Mouse (Mus musculus) forebrain, embryonic 12.5 days (tissue): ENCODE measurements around the gene Hdac1. TPM values are rescaled to one million over a fixed set of nuclear protein-coding genes. Genes with fewer than 3 reads are reported as not detected.

Experiments
- ATAC-seq: fragments of 200-750 bp; cut with Nextera tagmentation; 2 replicates; pipeline ENCODE4 v1.8.0; 2017; ENCODE audit warnings: moderate TSS enrichment; ENCODE audit not compliant: low FRiP score
- H3K27ac ChIP-seq: fragments of 300-500 bp; sonication (generic); 2 replicates; pipeline ENCODE4 v1.5.1; 2016; ENCODE audit warnings: mild to moderate bottlenecking
- H3K27me3 ChIP-seq: fragments of 300-500 bp; sonication (generic); 2 replicates; pipeline ENCODE4 v1.6.1; 2016; ENCODE audit warnings: mild to moderate bottlenecking
- H3K36me3 ChIP-seq: fragments of 300-500 bp; sonication (generic); replicated peaks from 2 replicates; pipeline ENCODE4 v1.6.1; 2016; ENCODE audit warnings: mild to moderate bottlenecking
- H3K4me1 ChIP-seq: fragments of 300-500 bp; sonication (generic); 2 replicates; pipeline ENCODE4 v1.6.1; 2016
- H3K4me2 ChIP-seq: fragments of 300-500 bp; sonication (generic); 2 replicates; pipeline ENCODE4 v1.6.1; 2016; ENCODE audit warnings: mild to moderate bottlenecking, moderate library complexity
- H3K4me3 ChIP-seq: fragments of 300-500 bp; sonication (generic); replicated peaks from 2 replicates; pipeline ENCODE4 v1.5.1; 2016; ENCODE audit warnings: mild to moderate bottlenecking
- H3K9ac ChIP-seq: fragments of 300-500 bp; sonication (generic); 2 replicates; pipeline ENCODE4 v1.6.1; 2016; ENCODE audit warnings: mild to moderate bottlenecking
- H3K9me3 ChIP-seq: fragments of 300-500 bp; sonication (generic); 2 replicates; pipeline ENCODE4 v1.6.1; 2016
- WGBS: fragments of 180-500 bp; shearing (Covaris S2); methylation state at CpG from one replicate; pipeline ENCODE4 v1.1.7; 2016; 5-methylcytosine and 5-hydroxymethylcytosine counted together
- polyA plus RNA-seq: library from polyadenylated mRNA; unstranded; fragments of >200 nt; fragmentation: Nextera tagmentation; extraction: Ambion mirVana; gene quantifications from 2 replicates; pipeline ENCODE4 v1.2.1, GENCODE M21; 2016

The Hdac1 gene
- polyA plus RNA-seq, 1 experiment from 2014 or later = 207 TPM

- Histone ChIP-seq H3K27ac (no peak overlapping the region), H3K4me2 (no peak overlapping the region), H3K9ac (no peak overlapping the region), H3K4me1 (no peaks in the 10 kb centered on the region), H3K9me3 (no peaks in the 10 kb centered on the region), H3K27me3 (no peaks in the 10 kb centered on the region), H3K4me3 (no peak overlapping the region), H3K36me3 (peaks cover 90% of the 10 kb centered on the region)
- ATAC-seq = no peak
- WGBS = 94% methylated on average over 5 of the region's 5 CpGs
These were observed 17.2 kb downstream of the Hdac1 start for GRCm38 (mm10) chr4:129525338-129525737.

- H3K36me3 ChIP-seq = peaks cover 78% of the 10 kb centered on the region
- no peak overlapping the region for H3K27ac ChIP-seq
- no peak overlapping the region for H3K9ac ChIP-seq
- peaks cover 19% of the 10 kb centered on the region for H3K4me1 ChIP-seq
- no peaks in the 10 kb centered on the region for H3K27me3 ChIP-seq
- no peaks in the 10 kb centered on the region for H3K9me3 ChIP-seq
- no peak overlapping the region for H3K4me2 ChIP-seq
- ATAC-seq = no peak
- H3K4me3 ChIP-seq = no peak overlapping the region
- 94% methylated on average over 8 of the region's 8 CpGs for WGBS
These were observed 24.0 kb downstream of the Hdac1 start for GRCm38 (mm10) chr4:129518519-129518918.

DNA sequence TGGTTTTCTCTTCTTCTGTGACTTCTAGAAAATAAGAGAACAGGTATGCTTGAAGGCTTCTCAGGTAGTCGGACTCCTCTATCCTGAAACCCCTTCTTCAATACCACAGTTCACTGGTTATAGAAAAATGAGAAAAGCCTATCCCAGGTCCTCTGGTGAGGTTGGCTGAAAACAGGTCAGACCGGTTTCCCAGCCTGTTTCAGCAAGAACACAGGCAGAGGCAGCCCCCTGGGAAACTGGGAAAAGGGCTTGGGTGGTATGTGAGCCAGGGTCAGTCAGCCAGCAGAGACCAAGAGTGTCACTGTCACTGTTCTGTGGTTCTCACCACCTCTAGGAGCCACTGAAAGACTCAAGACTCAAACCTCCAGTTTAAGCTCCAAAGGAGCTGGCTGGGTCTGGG lies 25.6 kb downstream of the Hdac1 start:
- no peak for ATAC-seq
- Histone ChIP-seq H3K9me3 (no peaks in the 10 kb centered on the region), H3K4me1 (peaks cover 29% of the 10 kb centered on the region), H3K36me3 (peaks cover 62% of the 10 kb centered on the region), H3K27me3 (no peaks in the 10 kb centered on the region), H3K4me3 (no peak overlapping the region), H3K27ac (peak overlapping the region; percentile 70; the same call in 1 of the 2 replicates), H3K9ac (peak overlapping the region; percentile 21; the same call in 1 of the 2 replicates), H3K4me2 (no peak overlapping the region)
- 49% methylated on average over 2 of the region's 2 CpGs for WGBS

DNA sequence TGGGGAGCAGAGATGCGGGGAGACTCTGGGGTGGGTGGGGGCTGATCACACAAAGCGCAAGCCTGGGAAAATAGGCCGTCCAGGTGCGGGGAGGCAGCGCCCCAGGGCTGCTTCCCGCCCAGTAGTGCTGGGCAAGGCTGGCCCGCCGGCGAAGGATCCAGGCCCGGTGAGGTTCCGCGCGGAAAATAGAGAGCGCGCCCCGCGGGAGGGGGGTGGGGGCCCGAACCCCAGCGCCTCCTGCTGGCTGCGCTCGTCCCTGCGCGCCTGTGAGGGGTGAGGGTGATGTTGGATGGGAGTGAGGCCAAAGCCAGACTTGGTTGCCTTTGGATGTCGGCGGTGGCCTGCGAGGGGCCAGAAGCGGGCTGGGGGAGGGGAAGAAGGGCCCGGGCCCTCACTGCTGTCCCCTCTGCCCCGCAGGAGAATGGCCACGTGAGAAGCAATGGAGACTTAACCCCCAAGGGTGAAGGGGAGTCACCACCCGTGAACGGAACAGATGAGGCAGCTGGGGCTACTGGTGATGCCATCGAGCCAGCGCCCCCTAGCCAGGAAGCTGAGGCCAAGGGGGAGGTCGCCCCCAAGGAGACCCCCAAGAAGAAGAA lies 28.1 kb downstream of the Hdac1 start:
- WGBS = under 1% methylated on average over 29 of the region's 35 CpGs
- Histone ChIP-seq H3K27ac (peak overlapping the region; percentile 99), H3K9me3 (no peaks in the 10 kb centered on the region), H3K4me1 (peaks cover 48% of the 10 kb centered on the region), H3K9ac (peak overlapping the region; percentile 100), H3K4me3 (peak overlapping the region; percentile 100), H3K36me3 (peaks cover 37% of the 10 kb centered on the region), H3K4me2 (peak overlapping the region; percentile 84), H3K27me3 (no peaks in the 10 kb centered on the region)
- peak; percentile 45 for ATAC-seq

- no peaks in the 10 kb centered on the region for H3K27me3 ChIP-seq
- H3K4me1 ChIP-seq = peaks cover 52% of the 10 kb centered on the region
- no peaks in the 10 kb centered on the region for H3K9me3 ChIP-seq
- peaks cover 37% of the 10 kb centered on the region for H3K36me3 ChIP-seq
- peak overlapping the region; percentile 84 for H3K4me2 ChIP-seq
- peak overlapping the region; percentile 100 for H3K4me3 ChIP-seq
- H3K27ac ChIP-seq = peak overlapping the region; percentile 99
- H3K9ac ChIP-seq = peak overlapping the region; percentile 100
- 0% methylated on average over 33 of the region's 57 CpGs for WGBS
- peak; percentile 40 for ATAC-seq
These were observed 28.6 kb downstream of the Hdac1 start for GRCm38 (mm10) chr4:129513891-129514290.

DNA sequence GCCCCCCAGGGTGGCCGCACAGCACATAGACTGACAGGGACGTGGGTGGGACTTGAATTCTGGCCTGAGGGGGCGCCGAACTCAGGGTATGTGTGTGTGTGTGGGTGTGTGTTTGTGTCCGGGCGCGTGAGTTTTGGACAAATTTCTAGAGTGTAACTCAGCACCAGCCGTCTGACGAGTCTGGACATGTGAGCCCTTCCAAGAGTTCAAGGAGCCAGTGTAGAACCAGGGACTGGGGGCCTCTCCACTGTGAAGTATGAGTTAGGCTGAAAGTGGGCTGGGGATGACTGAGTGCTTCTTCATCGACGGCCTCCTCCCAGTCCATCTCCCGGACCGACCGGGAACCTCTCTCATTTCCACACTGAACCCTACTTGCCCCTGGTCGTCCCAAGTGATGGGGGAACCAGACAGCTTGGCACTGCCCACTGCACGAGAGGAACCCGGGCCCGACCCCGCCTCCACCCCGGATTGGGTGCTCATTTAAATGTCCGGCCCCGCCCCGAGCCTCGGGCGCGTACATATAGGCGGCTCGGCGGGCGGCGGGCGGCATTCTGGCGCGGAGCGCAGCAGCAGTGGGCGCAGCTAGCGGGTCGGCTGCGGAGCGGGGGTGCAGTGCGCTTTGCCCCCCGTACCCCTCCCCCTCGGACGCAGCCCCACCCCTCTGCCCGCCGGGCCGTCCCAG lies 29.3 kb downstream of the Hdac1 start, which contains the start of gene Marcksl1:
Marcksl1 (plus strand) TSS at position 496 of the 682 bp plus-strand sequence.
- peak within 1 kb of the TSS; percentile 100 for H3K4me3 ChIP-seq
- H3K9me3 ChIP-seq = no peaks in the 10 kb centered on the region
- 5% methylated on average over 45 of the region's 47 CpGs for WGBS
- H3K4me1 ChIP-seq = peaks cover 56% of the 10 kb centered on the region
- no peaks in the 10 kb centered on the region for H3K27me3 ChIP-seq
- H3K36me3 ChIP-seq = peaks cover 30% of the 10 kb centered on the region
- peak within 1 kb of the TSS; percentile 99 for H3K27ac ChIP-seq
- H3K4me2 ChIP-seq = peak within 1 kb of the TSS; percentile 84
- peak; percentile 91 for ATAC-seq
- peak within 1 kb of the TSS; percentile 100 for H3K9ac ChIP-seq

DNA sequence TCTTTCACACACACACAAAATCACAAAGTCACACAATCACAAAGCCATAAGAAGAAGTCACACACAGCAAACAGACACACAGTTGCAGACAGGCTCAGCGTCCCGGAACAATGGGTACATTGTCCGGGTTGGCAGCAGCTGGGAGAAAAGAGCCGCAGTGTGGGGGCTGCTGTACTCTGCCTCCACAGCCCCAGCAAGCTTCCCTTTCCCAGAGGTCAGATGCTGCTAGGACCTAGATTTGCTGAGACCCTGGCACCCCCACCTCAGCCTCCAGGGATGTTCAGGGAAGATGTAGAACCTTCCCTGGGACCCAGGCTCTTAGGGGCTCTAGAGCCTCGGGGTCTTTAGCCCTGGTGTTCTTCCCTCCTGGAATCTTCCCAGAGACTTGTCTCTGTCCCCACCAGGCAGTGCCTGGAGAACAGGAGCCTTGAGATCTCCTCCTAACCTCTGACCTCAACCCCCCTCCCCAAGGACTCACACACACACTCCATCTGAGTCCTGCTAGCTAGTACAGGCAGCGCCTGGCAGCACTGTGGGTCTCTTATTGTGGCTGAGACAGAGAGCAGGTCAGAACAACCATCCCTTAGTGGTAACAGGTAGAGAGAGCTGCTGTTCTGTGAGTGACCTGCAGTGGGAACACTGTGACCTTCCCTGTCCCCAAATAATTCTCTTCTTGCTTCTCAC lies 31.0 kb downstream of the Hdac1 start:
- no peak for ATAC-seq
- H3K4me1 ChIP-seq = peaks cover 50% of the 10 kb centered on the region
- no peaks in the 10 kb centered on the region for H3K9me3 ChIP-seq
- peak overlapping the region; percentile 25; the same call in 1 of the 2 replicates for H3K9ac ChIP-seq
- H3K36me3 ChIP-seq = peaks cover 14% of the 10 kb centered on the region
- H3K4me3 ChIP-seq = no peak overlapping the region; the same call in 1 of the 2 replicates
- peak overlapping the region; percentile 59 for H3K27ac ChIP-seq
- WGBS = 9% methylated on average over 6 of the region's 6 CpGs
- peak overlapping the region; percentile 19; the same call in 1 of the 2 replicates for H3K4me2 ChIP-seq
- no peaks in the 10 kb centered on the region for H3K27me3 ChIP-seq

GRCm38 (mm10) chr4:129510723-129511412 lies 31.6 kb downstream of the Hdac1 start:
- no peak overlapping the region for H3K4me2 ChIP-seq
- peak overlapping the region; percentile 25; the same call in 1 of the 2 replicates for H3K9ac ChIP-seq

DNA sequence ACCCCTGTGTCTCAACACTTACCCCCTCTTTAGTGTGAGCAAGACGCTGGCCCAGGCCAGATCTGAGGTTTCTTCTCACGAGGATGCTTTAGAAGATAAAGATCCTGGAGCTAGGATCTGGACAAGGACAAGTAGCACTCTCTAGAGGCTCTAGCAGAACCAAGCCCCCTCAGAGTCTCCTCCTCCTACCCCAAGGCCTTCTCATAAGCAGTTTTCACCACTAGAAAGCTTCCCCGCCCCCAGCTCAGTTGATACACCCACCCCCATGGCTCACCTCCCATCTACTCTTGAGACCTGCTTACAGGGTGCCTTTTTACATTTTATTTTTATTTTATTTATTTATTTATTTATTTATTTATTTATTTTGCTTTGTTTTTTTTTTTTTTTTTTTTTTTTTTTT lies 32.9 kb downstream of the Hdac1 start:
- no peaks in the 10 kb centered on the region for H3K27me3 ChIP-seq
- H3K4me2 ChIP-seq = no peak overlapping the region
- 0 out of 2 replicates have a peak, but pooled peaks cover under 1% of the 10 kb centered on the region for H3K36me3 ChIP-seq
- WGBS = 63% methylated on average over 3 of the region's 3 CpGs
- H3K4me1 ChIP-seq = peaks cover 37% of the 10 kb centered on the region
- no peak overlapping the region for H3K9ac ChIP-seq
- no peaks in the 10 kb centered on the region for H3K9me3 ChIP-seq
- H3K4me3 ChIP-seq = no peak overlapping the region
- ATAC-seq = no peak
- 0 out of 2 replicates have a peak overlapping the region, but pooled peaks have one; percentile 2 for H3K27ac ChIP-seq

More at GRCm38 (mm10) chr4:129510723-129511412, 31.6 kb downstream of the Hdac1 start:
- Histone ChIP-seq H3K9me3 (no peaks in the 10 kb centered on the region), H3K27ac (peak overlapping the region; percentile 59), H3K4me3 (no peak overlapping the region; the same call in 1 of the 2 replicates), H3K36me3 (peaks cover 11% of the 10 kb centered on the region; the same call in 1 of the 2 replicates), H3K27me3 (no peaks in the 10 kb centered on the region), H3K4me1 (peaks cover 47% of the 10 kb centered on the region)
- WGBS = 44% methylated on average over 6 of the region's 6 CpGs
- no peak for ATAC-seq

- Histone ChIP-seq H3K36me3 (no peaks in the 10 kb centered on the region), H3K9me3 (no peaks in the 10 kb centered on the region), H3K9ac (no peak overlapping the region), H3K4me2 (no peak overlapping the region), H3K27me3 (no peaks in the 10 kb centered on the region), H3K4me3 (no peak overlapping the region), H3K27ac (0 out of 2 replicates have a peak overlapping the region, but pooled peaks have one; percentile 2), H3K4me1 (peaks cover 37% of the 10 kb centered on the region)
- WGBS = 64% methylated on average over 15 of the region's 15 CpGs
- no peak for ATAC-seq
These were observed 33.5 kb downstream of the Hdac1 start for GRCm38 (mm10) chr4:129508834-129509600.

DNA sequence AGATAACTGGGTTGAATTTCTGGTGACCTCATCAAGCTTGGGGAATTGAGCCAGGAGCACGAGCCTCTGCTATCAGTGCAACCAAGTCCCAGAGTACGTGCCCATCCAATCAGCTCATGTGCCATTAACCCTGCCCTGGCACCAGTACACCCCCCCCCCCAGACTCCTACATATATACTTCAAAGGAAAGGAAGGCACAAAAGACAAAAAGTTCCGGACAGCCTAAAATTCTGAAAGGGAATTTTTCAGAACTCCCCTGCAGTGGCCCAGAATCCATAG lies 34.3 kb downstream of the Hdac1 start:
- H3K4me2 ChIP-seq = no peak overlapping the region
- no peaks in the 10 kb centered on the region for H3K9me3 ChIP-seq
- 89% methylated on average over 3 of the region's 3 CpGs for WGBS
- no peak overlapping the region for H3K4me3 ChIP-seq
- H3K9ac ChIP-seq = no peak overlapping the region
- H3K36me3 ChIP-seq = no peaks in the 10 kb centered on the region
- no peak for ATAC-seq
- H3K4me1 ChIP-seq = peaks cover 35% of the 10 kb centered on the region
- no peak overlapping the region for H3K27ac ChIP-seq
- no peaks in the 10 kb centered on the region for H3K27me3 ChIP-seq
